11 mouse cellular contexts compared by ENCODE assay signal in genomic region chr16:30120330-30121265, GRCm38 (mm10). TPM values are rescaled to one million over a fixed set of nuclear protein-coding genes. Genes with fewer than 3 reads are reported as not detected.
DNase-seq lines count a peak whose midpoint lies in the region; ATAC-seq lines count a peak whose summit lies in the region.
"Had no signal": no experiment of that assay in that cellular context is flagged by ENCODE, and none has a peak within 500 bp of the region (broad histone marks: within the 10 kb centered on the region; RNA-seq: fewer than 3 reads in every experiment).

No protein-coding gene starts in this region.

- no peaks in the 10 kb centered on the region for H3K9me3 ChIP-seq in kidney, embryonic 16.5 days (ENCODE audit: low read length)
- no peaks in the 10 kb centered on the region for H3K9me3 ChIP-seq in embryonic facial prominence, embryonic 12.5 days
- H3K9me3 ChIP-seq in intestine, embryonic 15.5 days: no peaks in the 10 kb centered on the region
- no peaks in the 10 kb centered on the region for H3K9me3 ChIP-seq in neural tube, embryonic 14.5 days (ENCODE audit: control insufficient read depth, low read length)
- H3K9me3 ChIP-seq: G1E had no signal

- H3K27ac ChIP-seq in kidney, embryonic 16.5 days (ENCODE audit: low read length): no peak overlapping the region
- no peak overlapping the region for H3K27ac ChIP-seq in embryonic facial prominence, embryonic 12.5 days
- H3K27ac ChIP-seq in intestine, embryonic 15.5 days: no peak overlapping the region
- no peak overlapping the region for H3K27ac ChIP-seq in neural tube, embryonic 14.5 days (ENCODE audit: low read depth, low read length)
- H3K27ac ChIP-seq: liver, embryonic 14.5 days had no signal

- peak overlapping the region; percentile 1; the same call in 1 of the 2 replicates for H3K9ac ChIP-seq in kidney, embryonic 16.5 days (replicated peaks; ENCODE audit: low read length)
- peak overlapping the region; percentile 40 for H3K9ac ChIP-seq in embryonic facial prominence, embryonic 12.5 days
- peak overlapping the region; percentile 8; the same call in 1 of the 2 replicates for H3K9ac ChIP-seq in intestine, embryonic 15.5 days
- H3K9ac ChIP-seq in neural tube, embryonic 14.5 days (replicated peaks; ENCODE audit: low read depth, low read length): no peak overlapping the region
- H3K9ac ChIP-seq: liver, embryonic 14.5 days had no signal

- no peaks in the 10 kb centered on the region for H3K36me3 ChIP-seq in kidney, embryonic 16.5 days (ENCODE audit: insufficient read depth, low read length)
- no peaks in the 10 kb centered on the region for H3K36me3 ChIP-seq in embryonic facial prominence, embryonic 12.5 days
- no peaks in the 10 kb centered on the region for H3K36me3 ChIP-seq in intestine, embryonic 15.5 days
- no peaks in the 10 kb centered on the region for H3K36me3 ChIP-seq in neural tube, embryonic 14.5 days (ENCODE audit: control insufficient read depth, insufficient read depth, low read length)
- H3K36me3 ChIP-seq: G1E had no signal

- ATAC-seq in kidney, embryonic 16.5 days (ENCODE audit: low FRiP score, low TSS enrichment): peak; percentile 47; the same call in 1 of the 2 replicates
- ATAC-seq in embryonic facial prominence, embryonic 12.5 days (ENCODE audit: insufficient number of reproducible peaks, insufficient read depth, low FRiP score, low TSS enrichment): no peak
- no peak; the same call in 1 of the 2 replicates for ATAC-seq in intestine, embryonic 15.5 days
- ATAC-seq in neural tube, embryonic 14.5 days (ENCODE audit: low read depth): peak; percentile 69

- H3K27me3 ChIP-seq in kidney, embryonic 16.5 days (ENCODE audit: insufficient read depth, low read length): no peaks in the 10 kb centered on the region
- H3K27me3 ChIP-seq in embryonic facial prominence, embryonic 12.5 days: 0 out of 2 replicates have a peak, but pooled peaks cover 2% of the 10 kb centered on the region
- no peaks in the 10 kb centered on the region for H3K27me3 ChIP-seq in intestine, embryonic 15.5 days (replicated peaks)
- no peaks in the 10 kb centered on the region for H3K27me3 ChIP-seq in neural tube, embryonic 14.5 days (ENCODE audit: control insufficient read depth, insufficient read depth, low read length)

- 15% methylated on average over 30 of the region's 30 CpGs for WGBS in kidney, embryonic 16.5 days
- 5% methylated on average over 30 of the region's 30 CpGs for WGBS in embryonic facial prominence, embryonic 12.5 days
- WGBS in intestine, embryonic 15.5 days: 27% methylated on average over 30 of the region's 30 CpGs
- WGBS in neural tube, embryonic 14.5 days: 3% methylated on average over 30 of the region's 30 CpGs

- peak overlapping the region; percentile 1; the same call in 1 of the 2 replicates for H3K4me3 ChIP-seq in kidney, embryonic 16.5 days (ENCODE audit: low read length)
- H3K4me3 ChIP-seq in embryonic facial prominence, embryonic 12.5 days: 0 out of 2 replicates have a peak overlapping the region, but pooled peaks have one; percentile 1
- no peak overlapping the region for H3K4me3 ChIP-seq in intestine, embryonic 15.5 days (replicated peaks)
- H3K4me3 ChIP-seq in neural tube, embryonic 14.5 days (ENCODE audit: low read depth, low read length): no peak overlapping the region

- H3K4me1 ChIP-seq in kidney, embryonic 16.5 days (ENCODE audit: insufficient read depth, low read length): peaks cover 31% of the 10 kb centered on the region
- H3K4me1 ChIP-seq in embryonic facial prominence, embryonic 12.5 days: peaks cover 29% of the 10 kb centered on the region
- peaks cover 15% of the 10 kb centered on the region for H3K4me1 ChIP-seq in intestine, embryonic 15.5 days (replicated peaks)
- H3K4me1 ChIP-seq in neural tube, embryonic 14.5 days (ENCODE audit: control insufficient read depth, insufficient read depth, low read length): no peaks in the 10 kb centered on the region

- DNase-seq in kidney, adult 18-20 months: no peak
- no peak for DNase-seq in frontal cortex, postnatal 14 days (ENCODE audit: low spot score in 2 of 2)
- no peak for DNase-seq in urinary bladder, adult 18-20 months (ENCODE audit: low spot score in 2 of 2)
- DNase-seq in gastrocnemius, adult 18-20 months (ENCODE audit: low spot score): no peak
- DNase-seq: heart, adult 11 months had no signal

- peak overlapping the region; percentile 29 for H3K4me2 ChIP-seq in kidney, embryonic 16.5 days (replicated peaks; ENCODE audit: low read depth, low read length)
- peak overlapping the region; percentile 42 for H3K4me2 ChIP-seq in embryonic facial prominence, embryonic 12.5 days (replicated peaks)
- H3K4me2 ChIP-seq in intestine, embryonic 15.5 days (replicated peaks): peak overlapping the region; percentile 49
- peak overlapping the region; percentile 38; the same call in 1 of the 2 replicates for H3K4me2 ChIP-seq in neural tube, embryonic 14.5 days (ENCODE audit: low read depth, low read length)

RNA-seq across cellular contexts. Expression of gene Hes1, which starts 56.4 kb away (rescaled TPM):
- polyA plus RNA-seq in kidney, embryonic 16.5 days (2015; fragmentation: Nextera tagmentation; extraction: Ambion mirVana): 45.5 and 45.7 TPM in 2 replicates
- 64.0 and 65.2 TPM in 2 replicates for polyA plus RNA-seq in embryonic facial prominence, embryonic 12.5 days (2016; fragmentation: Nextera tagmentation; extraction: Ambion mirVana)
- 55.7 and 67.4 TPM in 2 replicates for polyA plus RNA-seq in intestine, embryonic 15.5 days (2015; fragmentation: Nextera tagmentation; extraction: Ambion mirVana)
- polyA plus RNA-seq in neural tube, embryonic 14.5 days (2014; fragmentation: Nextera tagmentation; extraction: Ambion mirVana): 8.1 and 12.7 TPM in 2 replicates
- total RNA-seq in gastrocnemius, adult 18-20 months (2021): 10 to 100 TPM in 1 of 2 experiments, 1 to 10 TPM in 1; 7.6 to 13.0 TPM

Comparison
In these comparisons a context has a peak if more than half of its experiments do, and no peak if none do; other contexts are left out.
1. ATAC-seq: peak in kidney, embryonic 16.5 days (single experiment) and neural tube, embryonic 14.5 days (single experiment); none in embryonic facial prominence, embryonic 12.5 days (single experiment) and intestine, embryonic 15.5 days (single experiment).
2. H3K4me3 ChIP-seq: peak in kidney, embryonic 16.5 days (single experiment) and embryonic facial prominence, embryonic 12.5 days (single experiment); none in intestine, embryonic 15.5 days (single experiment) and neural tube, embryonic 14.5 days (single experiment).
3. Peak in every context shown above with its lines, with median percentiles within 50 percentile points of each other: H3K4me2 ChIP-seq.